Mouse (Mus musculus) lung, postnatal 25 days (tissue): ENCODE measurements at regions not wholly inside any gene's neighbourhood (a gene's known extent, or its start where the extent isn't known, plus 50 kb on each side); places are given as distances from the start of the nearest gene placed in this dataset.

ENCODE experiments used
- DNase-seq: peaks from one replicate; pipeline ENCODE4 v3.0.0; 2022; ENCODE audit warnings: low spot score

GRCm38 (mm10) chr14:15603954-15604523, 165.3 kb upstream of the Lrrc3b start:
- DNase-seq = no peak

GRCm38 (mm10) chr14:15610166-15610565, 171.4 kb upstream of the Lrrc3b start:
- DNase-seq = no peak

- no peak for DNase-seq
Measured at GRCm38 (mm10) chr14:15634581-15634980, 195.8 kb upstream of the Lrrc3b start.

- no peak for DNase-seq
Measured at GRCm38 (mm10) chr14:15637681-15638080, 198.9 kb upstream of the Lrrc3b start.

GRCm38 (mm10) chr14:15638869-15639268, 200.1 kb upstream of the Lrrc3b start:
- DNase-seq = no peak

- DNase-seq = no peak
Measured at GRCm38 (mm10) chr14:15660886-15661285, 222.1 kb upstream of the Lrrc3b start.

GRCm38 (mm10) chr14:15672292-15672691, 233.5 kb upstream of the Lrrc3b start:
- no peak for DNase-seq

GRCm38 (mm10) chr14:15677218-15677617, 238.4 kb upstream of the Lrrc3b start:
- no peak for DNase-seq

GRCm38 (mm10) chr14:15679456-15679855, 240.7 kb upstream of the Lrrc3b start:
- DNase-seq = no peak

- DNase-seq = no peak
Measured at GRCm38 (mm10) chr14:15698001-15698400, 259.2 kb upstream of the Lrrc3b start.

GRCm38 (mm10) chr14:15698607-15699006, 259.8 kb upstream of the Lrrc3b start:
- no peak for DNase-seq

GRCm38 (mm10) chr14:15722135-15722534, 283.3 kb upstream of the Lrrc3b start:
- no peak for DNase-seq

- no peak for DNase-seq
Measured at GRCm38 (mm10) chr14:15746629-15747238, 307.9 kb upstream of the Lrrc3b start.

GRCm38 (mm10) chr14:15769846-15770448, 331.2 kb upstream of the Lrrc3b start:
- DNase-seq = no peak

- DNase-seq = no peak
Measured at GRCm38 (mm10) chr14:15784727-15785126, 345.9 kb upstream of the Lrrc3b start.

GRCm38 (mm10) chr14:15785230-15785629, 346.4 kb upstream of the Lrrc3b start:
- no peak for DNase-seq

- DNase-seq = no peak
Measured at GRCm38 (mm10) chr14:15795698-15796097, 356.9 kb upstream of the Lrrc3b start.

- DNase-seq = no peak
Measured at GRCm38 (mm10) chr14:15797019-15797418, 358.2 kb upstream of the Lrrc3b start.

GRCm38 (mm10) chr14:15801477-15802099, 362.8 kb upstream of the Lrrc3b start:
- no peak for DNase-seq

- DNase-seq = no peak
Measured at GRCm38 (mm10) chr14:15809083-15809482, 370.3 kb upstream of the Lrrc3b start.

- no peak for DNase-seq
Measured at GRCm38 (mm10) chr14:15841390-15842023, 402.7 kb upstream of the Lrrc3b start.

- DNase-seq = no peak
Measured at GRCm38 (mm10) chr14:15842024-15842599, 403.3 kb upstream of the Lrrc3b start.
